Mouse (Mus musculus): Measurements from ENCODE around the gene Zdhhc15.
"Not testable (repeated sequence)": the region's sequence is repeated elsewhere in the genome, so short reads cannot be mapped to it uniquely, and the experiment has no call there.

The Zdhhc15 gene

DNA sequence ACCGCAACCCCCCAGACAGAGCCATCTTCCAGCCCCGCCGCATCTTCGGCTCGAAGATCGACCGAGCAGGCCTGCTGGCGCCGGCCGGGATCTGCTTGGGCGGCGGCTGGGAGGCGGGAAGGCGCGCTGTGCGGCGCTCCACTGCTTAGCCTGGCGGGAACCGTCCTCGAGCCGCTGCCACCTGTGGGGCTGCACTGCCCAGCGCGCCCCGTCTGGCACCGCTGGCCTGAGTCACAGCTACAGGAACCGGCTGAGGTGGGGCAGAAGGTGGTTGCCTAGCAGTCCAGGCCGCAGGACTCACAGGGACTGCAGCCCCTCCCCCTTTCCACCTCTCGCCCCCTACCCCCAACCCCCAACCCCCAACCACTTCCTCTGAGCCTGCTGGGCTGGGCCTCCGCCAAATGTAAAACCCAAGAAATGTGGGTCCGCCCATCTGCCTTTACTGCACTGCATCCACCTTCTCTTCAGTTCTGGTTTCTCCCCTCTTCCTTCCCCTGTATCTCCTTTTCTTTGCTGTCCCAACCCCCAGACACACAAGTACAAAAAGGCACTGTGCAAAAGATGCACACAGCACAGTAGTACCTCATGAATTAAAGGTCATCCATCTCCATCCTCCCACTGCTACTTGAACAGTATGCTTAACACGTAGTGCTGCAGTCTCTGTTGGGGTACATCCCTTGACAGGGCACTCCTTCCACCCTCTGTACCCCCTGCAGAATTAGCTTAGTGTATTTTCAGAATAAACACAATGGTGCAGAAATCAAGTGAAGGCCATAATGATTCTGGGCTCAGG, at the start of gene Zdhhc15:
TSS of gene Zdhhc15 (minus strand) at position 308 of the 793 bp plus-strand sequence.
- peak in 1 of 2 experiments; percentile 26 for DNase-seq (ENCODE audit: low spot score in 2 of 2)

DNA sequence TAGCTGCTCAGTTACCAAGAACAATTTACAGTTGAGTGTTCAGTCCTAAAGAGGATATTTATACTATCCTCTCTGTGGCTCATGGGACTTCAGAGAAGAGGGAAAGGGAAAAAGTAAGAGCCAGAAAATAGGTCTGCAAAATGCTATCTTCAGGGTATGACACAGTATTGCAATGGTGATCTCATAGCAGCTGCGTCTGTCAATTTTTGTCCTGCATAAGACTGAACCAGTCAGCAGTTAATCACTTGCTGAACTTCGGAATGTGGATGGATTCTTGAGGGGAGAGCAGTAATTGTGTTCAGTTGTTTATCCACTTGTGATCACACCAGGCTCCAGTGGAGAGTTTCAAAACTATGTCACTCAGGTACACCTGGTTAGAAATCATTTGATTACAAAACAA, 37.1 kb upstream of the Zdhhc15 start:
- DNase-seq (ENCODE audit: low spot score in 2 of 2), result no peak

DNA sequence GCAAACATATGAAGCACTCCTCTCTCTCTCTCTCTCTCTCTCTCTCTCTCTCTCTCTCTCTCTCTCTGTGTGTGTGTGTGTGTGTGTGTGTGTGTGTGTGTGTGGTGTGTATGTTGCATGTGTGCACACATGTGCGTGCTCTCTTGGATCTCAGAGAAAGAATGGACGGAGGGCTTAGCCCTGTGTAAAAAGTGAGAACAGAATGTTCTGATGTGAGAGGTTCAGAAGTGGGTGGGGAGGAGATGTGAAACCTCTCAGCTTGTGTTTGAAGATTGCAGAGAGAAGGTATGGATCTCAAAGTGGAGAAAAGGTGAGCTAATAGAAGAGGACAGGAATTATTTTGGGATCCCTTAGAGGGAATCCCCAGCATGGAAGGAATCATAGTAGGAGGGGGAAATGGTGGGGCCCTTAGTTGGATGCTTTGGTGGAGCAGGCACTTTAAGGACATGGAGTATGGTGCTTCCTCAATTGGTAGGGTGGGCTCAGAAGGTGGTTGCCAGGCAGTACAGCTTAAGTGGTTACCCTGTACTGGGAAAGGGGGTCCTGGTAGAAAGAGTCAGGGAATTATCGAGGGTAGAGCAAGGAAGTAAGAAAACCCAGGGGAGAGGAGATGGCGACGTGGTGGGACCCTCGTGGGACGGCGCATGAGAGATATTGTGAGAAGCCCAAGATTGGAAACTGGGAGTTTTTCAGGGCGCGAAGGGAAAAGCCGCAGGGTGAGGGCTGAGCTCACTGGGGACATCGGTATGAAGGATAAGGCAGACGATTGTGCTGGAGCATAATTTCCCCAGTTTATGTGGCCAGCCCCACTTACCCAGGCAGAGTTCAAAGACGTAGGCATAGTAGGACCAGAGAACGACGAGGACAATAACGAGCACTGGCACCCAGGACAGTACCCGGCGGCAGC, 761 bp downstream of the Zdhhc15 start:
- no peak for DNase-seq (ENCODE audit: low spot score in 2 of 2)

DNA sequence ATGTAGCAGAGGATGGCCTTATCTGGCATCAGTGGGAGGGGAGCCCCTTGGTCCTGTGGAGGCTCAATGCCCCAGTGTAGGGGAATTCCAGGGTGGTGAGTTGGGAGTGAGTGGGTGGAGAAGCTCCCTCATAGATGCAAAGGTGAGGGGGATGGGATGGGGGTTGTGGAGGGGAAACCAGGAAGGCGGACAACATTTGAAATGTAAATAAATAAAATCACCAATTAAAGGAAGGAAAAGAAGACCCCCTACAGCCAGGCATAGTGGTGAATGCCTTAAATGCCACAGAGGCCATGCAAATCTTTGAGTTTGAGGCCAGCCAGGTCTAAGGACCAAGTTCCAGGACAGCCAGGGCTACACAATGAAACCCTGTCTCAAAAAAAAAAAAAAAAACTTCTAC, 13.9 kb downstream of the Zdhhc15 start:
- no peak for DNase-seq (ENCODE audit: low spot score in 2 of 2)

DNA sequence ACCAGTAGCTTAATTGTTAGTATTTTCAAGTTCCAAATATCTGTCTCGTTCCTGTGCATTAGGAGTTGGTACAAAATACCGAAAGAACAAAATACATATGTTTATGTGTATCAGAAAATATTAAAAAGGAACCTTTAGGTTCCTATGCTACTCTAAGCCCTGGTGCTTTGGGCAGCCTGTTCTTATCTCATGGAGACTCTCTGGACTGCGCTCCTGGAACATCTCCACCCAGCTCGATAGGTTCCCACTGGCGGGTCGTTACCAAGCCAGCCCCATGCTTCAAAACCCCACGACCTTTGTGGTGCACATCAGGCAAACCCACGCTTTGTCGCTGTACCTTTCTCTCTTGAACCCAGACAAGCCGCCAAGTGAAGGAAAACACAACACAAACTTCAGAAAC, 58.3 kb downstream of the Zdhhc15 start:
- no peak for DNase-seq (ENCODE audit: low spot score in 2 of 2)

DNA sequence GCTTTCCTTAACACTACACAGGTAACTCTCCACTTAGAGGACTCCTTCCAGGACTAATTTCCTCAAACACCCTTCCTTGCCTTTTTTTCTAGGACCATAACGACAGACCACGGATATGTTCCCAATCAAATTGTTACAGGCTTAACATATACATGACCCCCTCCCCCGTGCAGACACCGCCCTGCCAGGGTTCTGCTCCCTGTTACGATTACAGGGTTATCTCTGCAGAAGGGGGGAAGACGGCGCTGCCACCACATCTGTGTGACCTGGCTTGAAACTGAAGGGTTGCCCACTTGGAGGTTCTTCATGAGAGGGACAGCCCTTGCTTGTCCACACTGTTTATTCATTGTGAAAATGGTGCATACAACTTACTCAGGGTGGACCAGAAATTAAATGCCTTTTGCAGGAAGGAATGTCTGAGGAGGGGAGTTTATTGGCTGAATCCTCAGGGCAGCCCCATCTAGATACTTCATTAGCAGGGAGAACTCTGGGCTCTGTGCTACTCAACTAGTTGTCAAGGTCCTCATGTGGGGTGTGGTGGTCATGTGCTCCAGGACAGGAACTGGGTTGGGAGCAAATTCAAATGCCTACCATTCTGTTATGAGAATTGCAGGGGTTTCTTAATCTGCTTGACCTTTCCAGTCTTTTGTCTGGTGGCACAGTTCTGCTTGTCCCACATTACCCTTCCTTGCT, 67.0 kb downstream of the Zdhhc15 start:
- not testable (repeated sequence) for DNase-seq (ENCODE audit: low spot score in 2 of 2)

DNA sequence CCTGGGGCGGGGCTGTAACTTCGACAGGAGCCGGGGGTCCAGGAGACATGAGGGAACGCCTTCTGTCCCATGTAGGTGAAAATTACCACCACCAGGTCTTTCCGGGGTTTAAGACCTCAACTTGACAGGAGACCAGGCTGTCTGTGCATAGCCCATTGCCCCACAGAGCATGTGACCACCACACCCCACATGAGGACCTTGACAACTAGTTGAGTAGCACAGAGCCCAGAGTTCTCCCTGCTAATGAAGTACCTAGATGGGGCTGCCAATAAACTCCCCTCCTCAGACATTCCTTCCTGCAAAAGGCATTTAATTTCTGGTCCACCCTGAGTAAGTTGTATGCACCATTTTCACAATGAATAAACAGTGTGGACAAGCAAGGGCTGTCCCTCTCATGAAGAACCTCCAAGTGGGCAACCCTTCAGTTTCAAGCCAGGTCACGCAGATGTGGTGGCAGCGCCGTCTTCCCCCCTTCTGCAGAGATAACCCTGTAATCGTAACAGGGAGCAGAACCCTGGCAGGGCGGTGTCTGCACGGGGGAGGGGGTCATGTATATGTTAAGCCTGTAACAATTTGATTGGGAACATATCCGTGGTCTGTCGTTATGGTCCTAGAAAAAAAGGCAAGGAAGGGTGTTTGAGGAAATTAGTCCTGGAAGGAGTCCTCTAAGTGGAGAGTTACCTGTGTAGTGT, 68.5 kb downstream of the Zdhhc15 start:
- DNase-seq (ENCODE audit: low spot score in 2 of 2), result not testable (repeated sequence)

DNA sequence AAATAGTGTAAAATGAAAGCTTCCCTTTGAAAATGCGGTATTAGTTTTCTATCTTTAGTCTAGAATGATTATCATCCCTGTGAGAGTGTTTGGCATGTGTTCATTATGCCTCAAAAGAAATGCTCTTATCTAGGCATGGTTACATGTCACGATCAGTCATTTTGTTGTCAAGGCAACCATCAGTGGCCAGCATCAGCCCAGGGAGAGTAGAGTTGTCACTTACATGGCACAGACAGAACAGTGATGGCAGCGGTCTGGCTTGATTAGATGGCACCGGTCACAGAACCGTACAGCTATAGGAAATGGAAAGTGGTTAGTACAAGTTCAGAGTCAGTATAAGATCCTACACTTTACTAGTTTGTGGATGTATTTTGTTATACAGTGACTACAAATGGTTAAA, 96.9 kb downstream of the Zdhhc15 start:
- DNase-seq (ENCODE audit: low spot score in 2 of 2), result no peak

DNA sequence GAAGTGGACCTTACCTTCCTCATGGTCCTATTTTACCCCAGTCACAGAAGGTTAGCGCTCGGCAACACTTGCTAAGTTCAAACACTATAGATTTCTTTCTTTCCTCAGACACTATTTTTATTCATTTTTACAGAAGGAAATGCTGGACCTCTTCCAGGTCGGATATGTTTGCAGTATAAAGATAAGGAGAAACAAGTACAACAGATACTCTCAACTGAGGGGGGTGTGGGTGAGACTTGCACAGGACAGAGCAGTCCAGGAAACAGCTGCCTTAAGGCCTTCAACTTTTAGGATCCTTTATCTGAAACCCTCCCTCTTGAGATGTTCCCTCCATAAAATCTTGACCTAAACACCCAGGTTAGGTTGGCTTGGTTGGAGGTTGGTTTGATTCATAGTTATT, 103.4 kb downstream of the Zdhhc15 start:
- DNase-seq (ENCODE audit: low spot score in 2 of 2), result no peak

DNA sequence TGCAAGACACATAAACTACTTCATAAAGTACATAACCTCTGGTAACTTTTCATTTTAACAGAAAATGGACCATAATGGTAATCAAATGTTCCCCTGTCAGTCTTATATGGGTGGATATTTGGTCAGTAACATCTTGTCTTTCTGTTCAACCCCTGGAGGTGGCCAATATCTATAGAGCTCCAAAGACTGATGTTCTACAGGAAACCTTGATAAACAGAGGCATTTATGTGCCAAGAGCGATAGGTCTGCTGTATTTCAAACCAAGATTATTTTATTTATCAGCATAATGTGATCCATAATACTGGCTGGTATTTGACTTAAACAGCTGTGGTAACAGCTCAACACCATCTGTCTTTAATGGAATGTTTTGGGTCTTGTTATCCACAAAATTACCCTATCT, 125.6 kb downstream of the Zdhhc15 start:
- no peak for DNase-seq (ENCODE audit: low spot score in 2 of 2)

DNA sequence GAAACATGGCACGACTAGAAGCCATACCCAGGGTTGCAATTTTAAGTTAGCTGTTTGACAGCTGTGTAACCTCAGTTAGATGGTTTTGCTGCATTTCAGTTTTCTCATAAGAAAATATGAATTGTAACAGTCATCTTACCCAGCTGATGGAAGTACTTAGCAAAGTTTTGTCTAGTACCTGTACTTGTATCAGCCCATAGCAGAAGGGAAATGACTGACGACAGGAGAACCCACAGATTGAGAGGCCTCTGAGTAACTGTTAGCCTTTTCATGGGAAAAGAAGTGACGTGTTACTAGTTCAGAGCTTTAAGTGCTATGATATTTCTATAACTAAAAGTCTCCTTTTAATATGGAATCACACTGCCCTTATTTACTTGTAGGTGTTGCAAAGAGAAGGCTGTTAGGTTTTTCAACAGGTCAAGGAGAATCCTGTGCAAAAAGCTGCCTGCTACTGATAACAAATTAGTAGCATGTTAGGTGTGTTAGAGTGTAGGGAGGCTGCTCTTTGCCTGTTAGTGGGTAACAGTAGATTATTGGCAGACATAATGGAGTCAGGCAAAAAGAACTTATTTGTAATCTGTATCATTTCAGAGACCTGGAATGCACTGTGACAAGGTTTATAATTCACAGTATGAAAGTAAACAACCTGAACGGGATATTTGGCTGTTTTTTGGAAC, 126.8 kb downstream of the Zdhhc15 start:
- no peak for DNase-seq (ENCODE audit: low spot score in 2 of 2)

DNA sequence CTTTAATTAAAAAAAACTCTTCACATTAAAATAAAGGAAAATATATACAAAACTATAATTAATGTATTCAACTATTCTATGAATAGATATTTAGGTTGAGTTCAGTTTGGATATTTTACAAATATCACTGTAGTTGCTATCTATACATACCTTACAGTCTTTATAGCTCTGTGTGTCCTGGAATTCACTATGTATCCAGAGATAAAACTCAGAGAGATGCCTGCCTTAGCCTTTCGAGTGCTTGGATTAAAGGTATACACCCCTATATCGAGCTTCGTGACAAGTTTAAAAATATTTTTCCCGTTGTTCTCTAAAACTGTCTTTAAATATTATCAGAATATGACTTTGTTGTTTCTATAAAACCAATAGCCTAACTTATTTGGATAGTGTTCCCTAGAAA, 128.2 kb downstream of the Zdhhc15 start:
- DNase-seq (ENCODE audit: low spot score in 2 of 2), result no peak

DNA sequence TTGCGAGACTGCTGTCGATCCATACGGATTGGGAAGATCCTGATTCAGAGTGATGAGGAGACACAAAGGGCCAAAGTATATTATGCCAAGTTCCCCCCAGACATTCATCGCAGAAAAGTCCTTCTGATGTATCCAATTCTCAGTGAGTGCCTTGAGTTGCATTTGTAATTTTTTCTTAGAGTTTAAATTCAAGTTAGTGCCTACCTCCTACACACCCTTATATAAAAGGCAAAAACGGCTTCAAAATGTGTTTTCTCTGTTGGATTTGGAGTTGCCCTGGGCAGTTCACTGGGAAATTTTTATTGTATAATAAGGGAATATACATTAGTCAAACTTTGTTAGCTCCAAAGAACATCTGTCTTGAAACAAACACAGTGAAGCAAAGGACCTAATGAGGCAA, 169.1 kb downstream of the Zdhhc15 start:
- no peak for DNase-seq (ENCODE audit: low spot score in 2 of 2)

DNA sequence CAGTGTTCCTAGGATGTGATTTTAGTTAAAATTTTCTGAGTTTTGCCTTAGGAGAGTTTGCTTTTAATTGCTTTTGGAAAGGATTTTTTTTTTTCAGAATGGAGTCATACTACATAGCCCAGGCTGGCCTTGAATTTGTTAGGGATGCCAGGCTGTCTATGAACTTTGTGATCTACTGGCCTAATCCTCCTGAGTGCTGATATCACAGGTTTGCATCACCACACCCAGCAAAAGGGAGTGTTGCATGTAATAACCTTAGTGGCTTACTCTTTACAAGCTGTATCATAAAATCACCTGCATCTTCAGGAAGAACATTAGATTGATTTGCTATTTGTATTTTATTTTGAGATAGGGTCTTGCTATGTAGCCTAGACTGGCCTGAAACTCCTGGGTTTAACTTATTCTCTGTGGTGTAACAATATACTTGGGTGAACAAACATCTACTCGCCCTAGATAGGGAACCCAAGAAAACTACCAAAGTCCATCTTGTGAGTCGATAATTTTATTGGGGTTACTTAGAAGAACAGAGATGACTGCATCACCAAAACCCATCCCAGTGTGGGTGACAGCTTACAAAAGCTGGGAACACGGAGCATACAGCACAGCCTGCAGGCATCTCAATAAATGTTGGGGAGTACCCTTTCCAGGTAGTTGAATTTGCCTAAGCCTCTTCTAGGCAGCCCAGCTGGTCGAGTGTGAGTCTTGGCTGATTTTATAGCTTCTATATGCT, 181.1 kb downstream of the Zdhhc15 start:
- no peak for DNase-seq (ENCODE audit: low spot score in 2 of 2)

DNA sequence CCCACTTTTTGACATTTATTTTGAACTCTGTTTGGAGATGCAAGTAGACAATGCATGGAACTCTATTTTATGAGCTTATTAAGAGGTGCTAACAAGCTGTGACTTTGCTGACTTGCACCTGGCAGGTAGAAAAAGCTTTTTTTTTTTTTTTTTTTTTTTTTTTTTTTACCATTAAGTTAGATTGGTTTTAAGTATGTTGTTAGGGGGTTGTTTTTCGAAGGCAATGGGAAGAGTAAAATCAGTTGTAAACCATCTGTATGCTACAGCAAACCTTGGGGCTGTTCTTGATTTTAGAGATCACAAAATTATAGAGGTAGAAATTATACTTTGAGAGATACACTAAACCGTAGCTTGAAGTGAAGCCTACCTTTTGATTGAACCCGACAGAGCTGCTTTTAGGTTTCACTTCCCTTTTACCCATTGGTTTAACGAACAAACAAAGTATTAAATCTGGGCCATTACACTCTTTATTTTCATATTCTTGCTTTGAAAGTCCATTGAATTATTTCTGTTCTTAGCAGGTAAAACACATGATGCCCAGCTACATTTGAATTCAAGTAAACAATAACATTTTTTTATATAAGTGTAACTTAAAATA, 181.9 kb downstream of the Zdhhc15 start:
- DNase-seq (ENCODE audit: low spot score in 2 of 2), result no peak

DNA sequence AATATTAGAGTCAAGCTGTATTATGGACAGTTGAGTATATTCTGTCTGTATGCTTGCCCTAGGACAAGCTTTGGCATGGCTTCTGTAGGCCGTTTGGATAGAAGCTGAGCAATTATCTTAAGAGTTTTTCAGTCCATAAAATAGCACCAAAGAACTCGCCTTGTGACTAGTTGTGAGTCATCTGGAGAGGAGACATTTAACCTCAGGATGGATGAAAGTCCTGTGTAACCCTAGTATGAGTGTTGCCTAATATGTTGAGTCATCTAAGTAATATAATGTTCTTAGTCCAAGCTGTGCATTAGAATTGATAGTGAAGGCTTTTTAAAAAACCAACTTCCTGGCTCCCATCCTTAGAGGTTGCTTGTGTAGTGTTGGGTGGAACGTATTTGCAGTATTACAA, 182.8 kb downstream of the Zdhhc15 start:
- DNase-seq (ENCODE audit: low spot score in 2 of 2), result no peak

All from left cerebral cortex, adult 9 months (tissue).